Mouse (Mus musculus) liver, embryonic 16.5 days (tissue): Measurements from ENCODE around the gene Akap11. TPM values are rescaled to one million over a fixed set of nuclear protein-coding genes. Genes with fewer than 3 reads are reported as not detected.
"Not testable (repeated sequence)": the region's sequence is repeated elsewhere in the genome, so short reads cannot be mapped to it uniquely, and the experiment has no call there.

Experiments used
- ATAC-seq: fragments of 200-750 bp; cut with Nextera tagmentation; 2 replicates; pipeline ENCODE4 v1.8.0; 2017; ENCODE audit warnings: low read depth, mild to moderate bottlenecking, moderate number of reproducible peaks, moderate library complexity
- H3K27ac ChIP-seq: fragments of 300-500 bp; sonication (generic); 2 replicates; pipeline ENCODE4 v1.5.1; 2014; ENCODE audit warnings: mild to moderate bottlenecking, low read length
- H3K27me3 ChIP-seq: fragments of 300-500 bp; sonication (generic); 2 replicates; pipeline ENCODE4 v1.6.1; 2014; ENCODE audit warnings: low read depth, low read length, mixed read lengths; ENCODE audit not compliant: control insufficient read depth, insufficient read depth
- H3K36me3 ChIP-seq: fragments of 300-500 bp; sonication (generic); 2 replicates; pipeline ENCODE4 v1.6.1; 2014; ENCODE audit warnings: mild to moderate bottlenecking; ENCODE audit not compliant: control insufficient read depth, insufficient read depth
- H3K4me1 ChIP-seq: fragments of 300-500 bp; sonication (generic); 2 replicates; pipeline ENCODE4 v1.6.1; 2014; ENCODE audit warnings: low read depth, low read length, mixed read lengths; ENCODE audit not compliant: control insufficient read depth
- H3K4me2 ChIP-seq: fragments of 300-500 bp; sonication (generic); 2 replicates; pipeline ENCODE4 v1.6.1; 2014; ENCODE audit warnings: low read depth, low read length, mixed read lengths
- H3K4me3 ChIP-seq: fragments of 300-500 bp; sonication (generic); 2 replicates; pipeline ENCODE4 v1.5.1; 2014; ENCODE audit warnings: low read depth, mild to moderate bottlenecking, low read length
- H3K9ac ChIP-seq: fragments of 300-500 bp; sonication (generic); 2 replicates; pipeline ENCODE4 v1.6.1; 2014; ENCODE audit warnings: low read depth, low read length
- H3K9me3 ChIP-seq: fragments of 300-500 bp; sonication (generic); replicated peaks from 2 replicates; pipeline ENCODE4 v1.6.1; 2016; ENCODE audit warnings: low read length; ENCODE audit not compliant: control insufficient read depth
- WGBS: fragments of 180-500 bp; shearing (Covaris S2); extraction: QIAGEN DNeasy Blood & Tissue Kit; methylation state at CpG from one replicate; pipeline ENCODE4 v1.1.7; 2014; ENCODE audit not compliant: insufficient replicate concordance; 5-methylcytosine and 5-hydroxymethylcytosine counted together
- polyA plus RNA-seq: library from polyadenylated mRNA; unstranded; fragments of >200 nt; fragmentation: Nextera tagmentation; extraction: Ambion mirVana; gene quantifications from 2 replicates; pipeline ENCODE4 v1.2.1, GENCODE M21; 2015

Gene Akap11
- polyA plus RNA-seq, 1 experiment from 2014 or later, result 7.6 TPM

DNA sequence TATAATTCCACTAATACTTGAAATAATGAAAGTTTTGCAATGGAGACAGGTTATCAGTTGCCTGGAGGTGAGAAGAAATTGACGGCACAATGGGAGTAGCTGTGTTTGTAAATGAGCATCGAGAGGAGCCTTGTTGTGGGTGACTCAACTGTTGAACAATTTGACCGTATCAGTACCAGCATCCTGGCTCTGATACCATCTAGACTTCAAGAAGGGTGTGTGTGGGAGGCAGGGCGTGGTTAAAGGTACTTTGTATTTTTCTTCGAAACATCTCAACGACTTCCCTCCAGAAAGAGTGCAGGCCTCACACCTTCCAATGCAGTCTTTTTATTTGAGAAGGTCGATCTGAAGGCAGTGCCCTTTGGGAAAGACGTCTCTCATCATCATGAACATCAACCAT lies 22.4 kb upstream of the Akap11 start:
- no peaks in the 10 kb centered on the region for H3K27me3 ChIP-seq
- H3K27ac ChIP-seq, result no peak overlapping the region
- no peak overlapping the region for H3K9ac ChIP-seq
- 61% methylated on average over 8 of the region's 8 CpGs for WGBS
- no peaks in the 10 kb centered on the region for H3K9me3 ChIP-seq
- ATAC-seq, result no peak
- H3K36me3 ChIP-seq, result no peaks in the 10 kb centered on the region
- no peak overlapping the region for H3K4me3 ChIP-seq
- no peaks in the 10 kb centered on the region for H3K4me1 ChIP-seq
- H3K4me2 ChIP-seq, result no peak overlapping the region

DNA sequence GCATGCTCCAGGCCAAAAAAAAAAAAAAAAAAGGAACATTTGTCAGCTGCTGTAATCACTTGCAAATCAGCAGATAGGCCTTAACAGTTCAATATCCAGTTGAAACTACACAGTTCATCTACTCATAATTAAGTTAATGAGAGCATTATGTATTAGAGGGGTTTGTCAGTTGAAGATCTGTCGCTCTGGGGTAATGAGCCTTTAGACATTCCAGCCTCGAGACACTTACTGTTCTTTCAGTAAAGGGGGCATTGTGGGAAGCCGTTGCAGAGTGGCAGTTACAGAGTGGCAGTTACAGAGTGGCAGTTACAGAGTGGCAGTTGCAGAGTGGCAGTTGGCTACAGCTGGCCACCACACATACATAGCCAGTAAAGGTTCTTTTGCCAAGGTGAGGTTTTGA lies 18.2 kb upstream of the Akap11 start:
- not testable (repeated sequence) for H3K4me3 ChIP-seq, H3K27me3 ChIP-seq, H3K4me1 ChIP-seq, ATAC-seq, H3K9me3 ChIP-seq, H3K27ac ChIP-seq, H3K36me3 ChIP-seq, H3K9ac ChIP-seq, H3K4me2 ChIP-seq
- whole genome bisulfite sequencing, result 59% methylated on average over 3 of the region's 3 CpGs

- Histone ChIP-seq H3K27ac (no peak overlapping the region), H3K4me3 (no peak overlapping the region), H3K9me3 (no peaks in the 10 kb centered on the region), H3K36me3 (no peaks in the 10 kb centered on the region), H3K4me1 (no peaks in the 10 kb centered on the region), H3K27me3 (no peaks in the 10 kb centered on the region), H3K4me2 (no peak overlapping the region), H3K9ac (no peak overlapping the region)
- WGBS, result 70% methylated on average over 6 of the region's 6 CpGs
- no peak for ATAC-seq
Measured at GRCm38 (mm10) chr14:78553661-78554060, 17.1 kb upstream of the Akap11 start.

DNA sequence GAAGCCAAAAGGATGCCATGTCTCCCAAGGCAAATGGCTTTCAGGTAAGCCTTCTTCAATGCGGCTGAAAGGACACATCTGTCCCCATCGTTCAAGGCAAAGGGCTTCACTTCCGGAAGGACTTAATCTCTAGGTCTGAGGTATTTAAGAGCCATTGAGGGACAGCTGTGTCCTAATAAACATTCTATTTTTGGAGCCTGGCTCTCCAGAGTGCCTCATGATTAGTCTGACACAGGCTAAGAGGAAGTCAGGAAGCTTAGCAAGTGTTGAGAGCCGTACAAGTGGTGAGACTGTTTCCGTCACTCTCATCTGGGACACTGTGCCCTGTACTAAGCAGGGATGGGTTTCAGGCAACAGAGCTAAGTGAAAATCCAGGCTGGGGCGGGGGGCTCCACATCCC lies 12.2 kb upstream of the Akap11 start:
- Histone ChIP-seq H3K27ac (no peak overlapping the region), H3K27me3 (no peaks in the 10 kb centered on the region), H3K9ac (no peak overlapping the region), H3K36me3 (no peaks in the 10 kb centered on the region), H3K4me3 (no peak overlapping the region), H3K4me2 (no peak overlapping the region), H3K9me3 (no peaks in the 10 kb centered on the region), H3K4me1 (no peaks in the 10 kb centered on the region)
- no peak for ATAC-seq
- 31% methylated on average over 6 of the region's 6 CpGs for WGBS

- H3K9ac ChIP-seq, result no peak overlapping the region
- H3K4me2 ChIP-seq, result no peak overlapping the region
- no peaks in the 10 kb centered on the region for H3K9me3 ChIP-seq
- 71% methylated on average over 3 of the region's 3 CpGs for WGBS
- H3K36me3 ChIP-seq, result no peaks in the 10 kb centered on the region
- H3K4me1 ChIP-seq, result peaks cover 5% of the 10 kb centered on the region
- no peak overlapping the region for H3K4me3 ChIP-seq
- no peak overlapping the region for H3K27ac ChIP-seq
- ATAC-seq, result no peak
- no peaks in the 10 kb centered on the region for H3K27me3 ChIP-seq
Measured at GRCm38 (mm10) chr14:78541319-78541718, 4.7 kb upstream of the Akap11 start.

- WGBS, result 68% methylated on average over 1 of the region's 1 CpGs
- Histone ChIP-seq H3K9me3 (no peaks in the 10 kb centered on the region), H3K9ac (no peak overlapping the region), H3K27ac (no peak overlapping the region), H3K4me2 (no peak overlapping the region), H3K27me3 (no peaks in the 10 kb centered on the region), H3K4me1 (peaks cover 12% of the 10 kb centered on the region), H3K36me3 (no peaks in the 10 kb centered on the region), H3K4me3 (no peak overlapping the region)
- no peak for ATAC-seq
Measured at GRCm38 (mm10) chr14:78539821-78540220, 3.2 kb upstream of the Akap11 start.

GRCm38 (mm10) chr14:78538572-78539320 lies 2.1 kb upstream of the Akap11 start:
- Histone ChIP-seq H3K9ac (no peak overlapping the region), H3K4me1 (peaks cover 12% of the 10 kb centered on the region), H3K4me2 (no peak overlapping the region), H3K27me3 (no peaks in the 10 kb centered on the region), H3K9me3 (no peaks in the 10 kb centered on the region), H3K27ac (no peak overlapping the region), H3K36me3 (no peaks in the 10 kb centered on the region), H3K4me3 (no peak overlapping the region)
- no peak for ATAC-seq
- WGBS, result 57% methylated on average over 5 of the region's 5 CpGs

DNA sequence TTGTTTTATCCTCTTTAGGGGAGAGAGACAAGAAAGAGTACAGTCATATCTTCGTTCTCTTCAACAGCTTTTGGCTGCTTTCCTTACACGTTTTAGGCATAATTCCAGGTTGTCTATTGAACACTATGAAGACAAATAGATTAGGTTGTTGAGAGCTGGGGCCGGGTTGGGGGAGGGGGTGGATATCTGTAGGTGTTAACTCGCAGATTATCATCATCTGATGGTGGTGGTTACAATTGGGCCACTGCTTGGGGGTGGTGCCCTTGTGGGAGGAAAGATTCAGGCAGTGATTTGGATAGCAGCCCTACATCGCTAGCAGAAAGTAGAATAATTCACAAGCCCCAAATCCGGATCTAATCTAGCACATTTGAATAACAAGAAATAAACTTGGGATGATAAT lies 943 bp upstream of the Akap11 start:
- Histone ChIP-seq H3K9ac (no peak overlapping the region), H3K4me3 (no peak overlapping the region; the same call in 1 of the 2 replicates), H3K9me3 (no peaks in the 10 kb centered on the region), H3K4me2 (peak overlapping the region; percentile 83), H3K4me1 (peaks cover 12% of the 10 kb centered on the region), H3K27ac (no peak overlapping the region; the same call in 1 of the 2 replicates), H3K27me3 (no peaks in the 10 kb centered on the region), H3K36me3 (no peaks in the 10 kb centered on the region)
- no peak for ATAC-seq
- WGBS, result 52% methylated on average over 6 of the region's 6 CpGs

GRCm38 (mm10) chr14:78535366-78535765 lies 1.2 kb downstream of the Akap11 start:
- Histone ChIP-seq H3K4me1 (peaks cover 18% of the 10 kb centered on the region), H3K36me3 (no peaks in the 10 kb centered on the region), H3K27me3 (no peaks in the 10 kb centered on the region), H3K9ac (peak overlapping the region; percentile 76), H3K27ac (no peak overlapping the region), H3K4me2 (peak overlapping the region; percentile 83), H3K9me3 (no peaks in the 10 kb centered on the region), H3K4me3 (peak overlapping the region; percentile 70)
- 48% methylated on average over 2 of the region's 2 CpGs for WGBS
- no peak for ATAC-seq
